Mouse (Mus musculus): Measurements from ENCODE around the gene Gbp6. TPM values are rescaled to one million over a fixed set of nuclear protein-coding genes. Genes with fewer than 3 reads are reported as not detected.
"Not testable (repeated sequence)": the region's sequence is repeated elsewhere in the genome, so short reads cannot be mapped to it uniquely, and the experiment has no call there.

The Gbp6 gene
- polyA plus RNA-seq, 1 experiment from 2014 or later: 2.1 TPM

GRCm38 (mm10) chr5:105306159-105306581, 12.7 kb upstream of the Gbp6 start:
- Histone ChIP-seq H3K4me3 (replicated peaks; ENCODE audit: low read depth, low read length) (no peak overlapping the region), H3K9me3 (replicated peaks; ENCODE audit: low read length) (no peaks in the 10 kb centered on the region), H3K27me3 (ENCODE audit: insufficient read depth, low read length) (no peaks in the 10 kb centered on the region), H3K9ac (ENCODE audit: low read depth, low read length) (no peak overlapping the region), H3K4me2 (ENCODE audit: low read length) (no peak overlapping the region), H3K27ac (no peak overlapping the region), H3K4me1 (replicated peaks; ENCODE audit: insufficient read depth, low read length) (no peaks in the 10 kb centered on the region), H3K36me3 (ENCODE audit: insufficient read depth, low read length) (no peaks in the 10 kb centered on the region)
- 72% methylated on average over 1 of the region's 1 CpGs for WGBS
- ATAC-seq (replicated peaks; ENCODE audit: low FRiP score, low read depth) (no peak), DNase-seq (ENCODE audit: low spot score) (no peak)
- TF ChIP-seq CTCF (IDR thresholded peaks at IDR 0.05; ENCODE audit: low read depth): no peak

- H3K4me1 ChIP-seq (replicated peaks; ENCODE audit: insufficient read depth, low read length); H3K27me3 ChIP-seq (ENCODE audit: insufficient read depth, low read length); H3K9ac ChIP-seq (ENCODE audit: low read depth, low read length); H3K27ac ChIP-seq; H3K36me3 ChIP-seq (ENCODE audit: insufficient read depth, low read length); H3K9me3 ChIP-seq (replicated peaks; ENCODE audit: low read length); H3K4me3 ChIP-seq (replicated peaks; ENCODE audit: low read depth, low read length); H3K4me2 ChIP-seq (ENCODE audit: low read length); ATAC-seq (replicated peaks; ENCODE audit: low FRiP score, low read depth); DNase-seq (ENCODE audit: low spot score): not testable (repeated sequence)
- 94% methylated on average over 4 of the region's 4 CpGs for WGBS
Observed at GRCm38 (mm10) chr5:105305671-105306070, 12.2 kb upstream of the Gbp6 start.

- Histone ChIP-seq H3K9me3 (replicated peaks; ENCODE audit: low read length) (no peaks in the 10 kb centered on the region), H3K27me3 (ENCODE audit: insufficient read depth, low read length) (no peaks in the 10 kb centered on the region), H3K4me2 (ENCODE audit: low read length) (no peak overlapping the region), H3K36me3 (ENCODE audit: insufficient read depth, low read length) (no peaks in the 10 kb centered on the region), H3K4me1 (replicated peaks; ENCODE audit: insufficient read depth, low read length) (no peaks in the 10 kb centered on the region), H3K4me3 (replicated peaks; ENCODE audit: low read depth, low read length) (no peak overlapping the region), H3K9ac (ENCODE audit: low read depth, low read length) (no peak overlapping the region), H3K27ac (no peak overlapping the region)
- ATAC-seq (replicated peaks; ENCODE audit: low FRiP score, low read depth): peak; percentile 54; the same call in 1 of the 2 replicates
- no peak for TF ChIP-seq CTCF (IDR thresholded peaks at IDR 0.05; ENCODE audit: low read depth)
- WGBS: 76% methylated on average over 4 of the region's 4 CpGs
- DNase-seq (ENCODE audit: low spot score): no peak
Observed at GRCm38 (mm10) chr5:105301963-105302362, 8.5 kb upstream of the Gbp6 start.

- Histone ChIP-seq H3K27me3 (ENCODE audit: insufficient read depth, low read length) (no peaks in the 10 kb centered on the region), H3K4me1 (replicated peaks; ENCODE audit: insufficient read depth, low read length) (no peaks in the 10 kb centered on the region), H3K27ac (no peak overlapping the region; the same call in 1 of the 2 replicates), H3K4me3 (replicated peaks; ENCODE audit: low read depth, low read length) (no peak overlapping the region), H3K9ac (ENCODE audit: low read depth, low read length) (no peak overlapping the region), H3K9me3 (replicated peaks; ENCODE audit: low read length) (no peaks in the 10 kb centered on the region), H3K36me3 (ENCODE audit: insufficient read depth, low read length) (no peaks in the 10 kb centered on the region), H3K4me2 (ENCODE audit: low read length) (no peak overlapping the region)
- WGBS: 21% methylated on average over 2 of the region's 2 CpGs
- DNase-seq (ENCODE audit: low spot score) (no peak), ATAC-seq (replicated peaks; ENCODE audit: low FRiP score, low read depth) (peak; percentile 63; the same call in 1 of the 2 replicates)
- no peak for TF ChIP-seq CTCF (IDR thresholded peaks at IDR 0.05; ENCODE audit: low read depth)
Observed at GRCm38 (mm10) chr5:105301531-105301930, 8.0 kb upstream of the Gbp6 start.

GRCm38 (mm10) chr5:105295746-105296145, 2.2 kb upstream of the Gbp6 start:
- Histone ChIP-seq H3K4me3 (replicated peaks; ENCODE audit: low read depth, low read length) (no peak overlapping the region), H3K27me3 (ENCODE audit: insufficient read depth, low read length) (no peaks in the 10 kb centered on the region), H3K9ac (ENCODE audit: low read depth, low read length) (no peak overlapping the region), H3K4me2 (ENCODE audit: low read length) (no peak overlapping the region), H3K27ac (no peak overlapping the region), H3K9me3 (replicated peaks; ENCODE audit: low read length) (no peaks in the 10 kb centered on the region), H3K4me1 (replicated peaks; ENCODE audit: insufficient read depth, low read length) (no peaks in the 10 kb centered on the region), H3K36me3 (ENCODE audit: insufficient read depth, low read length) (no peaks in the 10 kb centered on the region)
- no peak for TF ChIP-seq CTCF (IDR thresholded peaks at IDR 0.05; ENCODE audit: low read depth)
- DNase-seq (ENCODE audit: low spot score): no peak
- 98% methylated on average over 3 of the region's 3 CpGs for WGBS
- no peak for ATAC-seq (replicated peaks; ENCODE audit: low FRiP score, low read depth)

- Histone ChIP-seq H3K4me3 (replicated peaks; ENCODE audit: low read depth, low read length) (no peak overlapping the region), H3K9ac (ENCODE audit: low read depth, low read length) (no peak overlapping the region), H3K36me3 (ENCODE audit: insufficient read depth, low read length) (no peaks in the 10 kb centered on the region), H3K4me1 (replicated peaks; ENCODE audit: insufficient read depth, low read length) (no peaks in the 10 kb centered on the region), H3K27ac (no peak overlapping the region), H3K9me3 (replicated peaks; ENCODE audit: low read length) (no peaks in the 10 kb centered on the region), H3K4me2 (ENCODE audit: low read length) (0 out of 2 replicates have a peak overlapping the region, but pooled peaks have one; percentile 13), H3K27me3 (ENCODE audit: insufficient read depth, low read length) (no peaks in the 10 kb centered on the region)
- ATAC-seq (replicated peaks; ENCODE audit: low FRiP score, low read depth) (no peak), DNase-seq (ENCODE audit: low spot score) (no peak)
- TF ChIP-seq CTCF (IDR thresholded peaks at IDR 0.05; ENCODE audit: low read depth): no peak
- 84% methylated on average over 1 of the region's 1 CpGs for WGBS
Observed at GRCm38 (mm10) chr5:105292492-105292891, 1.0 kb downstream of the Gbp6 start.

GRCm38 (mm10) chr5:105290921-105291320, 2.6 kb downstream of the Gbp6 start:
- 91% methylated on average over 3 of the region's 3 CpGs for WGBS
- not testable (repeated sequence) for H3K9me3 ChIP-seq (replicated peaks; ENCODE audit: low read length); H3K4me2 ChIP-seq (ENCODE audit: low read length); H3K4me1 ChIP-seq (replicated peaks; ENCODE audit: insufficient read depth, low read length); H3K36me3 ChIP-seq (ENCODE audit: insufficient read depth, low read length); H3K4me3 ChIP-seq (replicated peaks; ENCODE audit: low read depth, low read length); DNase-seq (ENCODE audit: low spot score); H3K27me3 ChIP-seq (ENCODE audit: insufficient read depth, low read length); H3K27ac ChIP-seq; ATAC-seq (replicated peaks; ENCODE audit: low FRiP score, low read depth); H3K9ac ChIP-seq (ENCODE audit: low read depth, low read length)

- not testable (repeated sequence) for H3K4me3 ChIP-seq (replicated peaks; ENCODE audit: low read depth, low read length); H3K9ac ChIP-seq (ENCODE audit: low read depth, low read length); H3K4me2 ChIP-seq (ENCODE audit: low read length); ATAC-seq (replicated peaks; ENCODE audit: low FRiP score, low read depth); H3K27me3 ChIP-seq (ENCODE audit: insufficient read depth, low read length); H3K4me1 ChIP-seq (replicated peaks; ENCODE audit: insufficient read depth, low read length); H3K36me3 ChIP-seq (ENCODE audit: insufficient read depth, low read length); H3K9me3 ChIP-seq (replicated peaks; ENCODE audit: low read length); DNase-seq (ENCODE audit: low spot score); H3K27ac ChIP-seq
- WGBS: no CpG with 5 or more reads among the region's 3 CpGs
Observed at GRCm38 (mm10) chr5:105260673-105261072, 32.8 kb downstream of the Gbp6 start.
